Mouse (Mus musculus): ENCODE results near the gene Gns.

GRCm38 (mm10) chr10:121360358-121360757, 4.5 kb upstream of the Gns start:
- TF ChIP-seq CTCF (IDR thresholded peaks at IDR 0.05; ENCODE audit: control insufficient read depth, insufficient read depth, insufficient read length): no peak
- no peak for TF ChIP-seq MAX (IDR thresholded peaks at IDR 0.05)
- no peak for TF ChIP-seq USF1 (IDR thresholded peaks at IDR 0.05; ENCODE audit: low read depth)
- no peak for TF ChIP-seq MYOD1 (IDR thresholded peaks at IDR 0.05; ENCODE audit: control insufficient read depth, insufficient read length, low read depth)
